Mouse (Mus musculus) forebrain, embryonic 15.5 days (tissue): Measurements from ENCODE around the gene Nfkb1. TPM values are rescaled to one million over a fixed set of nuclear protein-coding genes. Genes with fewer than 3 reads are reported as not detected.

Source experiments
- ATAC-seq: fragments of 200-750 bp; cut with Nextera tagmentation; replicated peaks from 2 replicates; pipeline ENCODE4 v1.8.0; 2017; ENCODE audit warnings: mild to moderate bottlenecking, moderate TSS enrichment, moderate library complexity
- H3K27ac ChIP-seq: fragments of 300-500 bp; sonication (generic); replicated peaks from 2 replicates; pipeline ENCODE4 v1.5.1; 2015; ENCODE audit warnings: mild to moderate bottlenecking, inconsistent platforms
- H3K27me3 ChIP-seq: fragments of 300-500 bp; sonication (generic); 2 replicates; pipeline ENCODE4 v1.6.1; 2015; ENCODE audit warnings: inconsistent platforms
- H3K36me3 ChIP-seq: fragments of 300-500 bp; sonication (generic); 2 replicates; pipeline ENCODE4 v1.6.1; 2015; ENCODE audit warnings: mild to moderate bottlenecking, inconsistent platforms
- H3K4me1 ChIP-seq: fragments of 300-500 bp; sonication (generic); 2 replicates; pipeline ENCODE4 v1.6.1; 2015; ENCODE audit warnings: inconsistent platforms
- H3K4me2 ChIP-seq: fragments of 300-500 bp; sonication (generic); replicated peaks from 2 replicates; pipeline ENCODE4 v1.6.1; 2015; ENCODE audit warnings: mild to moderate bottlenecking, inconsistent platforms
- H3K4me3 ChIP-seq: fragments of 300-500 bp; sonication (generic); 2 replicates; pipeline ENCODE4 v1.5.1; 2015; ENCODE audit warnings: mild to moderate bottlenecking, inconsistent platforms
- H3K9ac ChIP-seq: fragments of 300-500 bp; sonication (generic); replicated peaks from 2 replicates; pipeline ENCODE4 v1.6.1; 2015; ENCODE audit warnings: mild to moderate bottlenecking, inconsistent platforms
- H3K9me3 ChIP-seq: fragments of 300-500 bp; sonication (generic); 2 replicates; pipeline ENCODE4 v1.6.1; 2016; ENCODE audit warnings: inconsistent platforms
- WGBS: fragments of 180-500 bp; shearing (Covaris S2); methylation state at CpG from one replicate; pipeline ENCODE4 v1.1.7; 2015; ENCODE audit warnings: mixed read lengths; 5-methylcytosine and 5-hydroxymethylcytosine counted together
- polyA plus RNA-seq: library from polyadenylated mRNA; unstranded; fragments of >200 nt; fragmentation: Nextera tagmentation; extraction: Ambion mirVana; gene quantifications from 2 replicates; pipeline ENCODE4 v1.2.1, GENCODE M21; 2015

Nfkb1 gene
- polyA plus RNA-seq, 1 experiment from 2014 or later: 7.1 TPM

DNA sequence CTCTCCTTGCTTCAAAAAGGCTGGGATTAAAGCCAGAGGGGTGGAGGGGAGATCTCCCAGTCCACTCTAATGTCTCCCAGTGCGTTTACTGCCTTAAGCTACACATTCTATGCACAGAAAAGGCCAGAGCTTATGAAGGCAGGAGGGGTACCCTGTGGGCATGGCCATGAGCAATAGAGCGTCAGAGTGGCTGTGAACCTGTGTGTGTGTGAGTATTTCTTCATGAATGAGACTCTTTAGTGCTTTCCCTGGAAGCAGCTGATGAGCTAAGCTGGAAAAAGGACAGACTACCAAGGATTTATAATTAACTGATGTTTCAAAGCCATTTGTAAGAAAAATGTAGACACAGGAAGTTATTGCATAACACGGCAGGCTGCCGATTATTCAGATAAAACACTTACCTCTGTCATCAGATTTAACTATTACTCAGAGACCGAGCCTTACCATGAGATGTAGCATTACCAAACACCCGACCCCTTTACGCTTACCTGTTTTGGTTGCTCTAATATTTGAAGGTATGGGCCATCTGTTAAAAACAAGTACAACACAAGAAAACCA is 32.7 kb downstream of the Nfkb1 start:
- no peak overlapping the region for H3K4me3 ChIP-seq
- WGBS: 85% methylated on average over 7 of the region's 7 CpGs
- no peak for ATAC-seq

DNA sequence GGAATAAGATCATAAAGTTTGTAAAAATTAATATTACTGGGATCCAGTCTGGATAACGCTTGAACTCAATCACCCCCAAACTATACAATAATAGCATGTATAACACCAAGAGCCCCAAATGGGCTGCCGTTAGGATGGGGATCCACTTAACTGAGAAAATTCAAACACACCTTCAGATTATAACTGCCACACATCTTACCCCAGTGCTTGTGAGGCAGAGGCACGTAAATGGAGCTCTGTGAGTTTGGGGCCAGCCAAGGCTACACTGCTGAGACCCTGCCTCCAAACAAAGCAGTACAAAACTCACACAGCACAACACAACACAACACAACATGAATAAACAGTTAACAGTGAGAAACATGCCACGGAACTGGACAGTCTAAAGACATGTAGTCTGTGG is 35.2 kb downstream of the Nfkb1 start:
- no peaks in the 10 kb centered on the region; the same call in 1 of the 2 replicates for H3K36me3 ChIP-seq
- H3K27me3 ChIP-seq: no peaks in the 10 kb centered on the region
- H3K9ac ChIP-seq: no peak overlapping the region
- no peak for ATAC-seq
- no peaks in the 10 kb centered on the region for H3K9me3 ChIP-seq
- 0 out of 2 replicates have a peak, but pooled peaks cover 1% of the 10 kb centered on the region for H3K4me1 ChIP-seq
- WGBS: 90% methylated on average over 4 of the region's 4 CpGs
- H3K27ac ChIP-seq: no peak overlapping the region
- H3K4me3 ChIP-seq: no peak overlapping the region
- no peak overlapping the region for H3K4me2 ChIP-seq

More for the DNA sequence above, 32.7 kb downstream of the Nfkb1 start:
- Histone ChIP-seq H3K4me2 (no peak overlapping the region), H3K27ac (no peak overlapping the region), H3K9ac (no peak overlapping the region), H3K36me3 (no peaks in the 10 kb centered on the region; the same call in 1 of the 2 replicates), H3K4me1 (no peaks in the 10 kb centered on the region), H3K27me3 (no peaks in the 10 kb centered on the region), H3K9me3 (no peaks in the 10 kb centered on the region)

DNA sequence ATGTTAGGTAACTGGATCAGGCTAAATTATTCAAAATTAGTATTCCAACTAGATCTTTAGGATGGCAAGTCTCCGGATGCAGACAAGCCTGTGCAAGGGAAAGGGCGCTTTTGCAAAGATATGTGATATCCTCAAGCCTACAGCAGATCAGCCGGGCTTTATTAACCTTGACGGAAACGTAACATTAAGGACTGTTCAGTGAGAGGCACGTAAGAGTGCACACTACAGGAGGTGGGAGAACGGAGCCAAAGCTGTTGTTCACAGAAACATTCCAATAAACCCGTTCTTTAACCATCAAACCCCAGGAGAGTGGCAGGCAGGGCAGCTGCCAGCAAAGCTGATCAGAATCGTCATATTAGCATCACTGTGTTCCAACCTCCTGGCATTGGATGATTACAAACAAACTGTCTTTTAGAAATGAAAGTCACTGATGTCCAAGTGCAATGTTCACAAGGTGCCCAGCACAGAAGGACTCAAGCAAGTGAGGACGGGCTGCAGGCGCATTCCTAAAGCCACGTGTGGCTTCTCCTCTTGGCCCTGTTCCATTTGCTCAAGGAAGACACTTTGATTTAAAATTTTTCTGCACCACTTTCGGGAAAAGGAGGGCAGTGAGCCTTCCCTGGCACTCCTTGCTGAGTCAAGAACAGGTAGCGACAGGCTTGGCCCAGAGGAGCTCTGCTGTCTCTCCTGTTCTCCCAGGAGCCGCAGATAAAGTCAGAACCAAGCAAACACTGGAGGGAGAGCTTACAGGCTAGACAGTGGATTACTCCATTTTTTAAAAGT is 40.4 kb downstream of the Nfkb1 start:
- no peaks in the 10 kb centered on the region for H3K9me3 ChIP-seq
- peaks cover 12% of the 10 kb centered on the region; the same call in 1 of the 2 replicates for H3K4me1 ChIP-seq
- no peak overlapping the region for H3K9ac ChIP-seq
- 0 out of 2 replicates have a peak, but pooled peaks have one; percentile 21 for ATAC-seq
- H3K36me3 ChIP-seq: no peaks in the 10 kb centered on the region; the same call in 1 of the 2 replicates
- no peak overlapping the region for H3K27ac ChIP-seq
- no peaks in the 10 kb centered on the region for H3K27me3 ChIP-seq
- 69% methylated on average over 15 of the region's 15 CpGs for WGBS
- H3K4me2 ChIP-seq: no peak overlapping the region
- no peak overlapping the region for H3K4me3 ChIP-seq

GRCm38 (mm10) chr3:135649809-135650208 is 41.5 kb downstream of the Nfkb1 start:
- Histone ChIP-seq H3K4me1 (peaks cover 12% of the 10 kb centered on the region; the same call in 1 of the 2 replicates), H3K36me3 (no peaks in the 10 kb centered on the region), H3K27ac (no peak overlapping the region), H3K27me3 (no peaks in the 10 kb centered on the region), H3K9me3 (no peaks in the 10 kb centered on the region), H3K4me3 (no peak overlapping the region), H3K9ac (no peak overlapping the region), H3K4me2 (no peak overlapping the region)
- WGBS: 60% methylated on average over 10 of the region's 10 CpGs
- ATAC-seq: peak; percentile 42; the same call in 1 of the 2 replicates

DNA sequence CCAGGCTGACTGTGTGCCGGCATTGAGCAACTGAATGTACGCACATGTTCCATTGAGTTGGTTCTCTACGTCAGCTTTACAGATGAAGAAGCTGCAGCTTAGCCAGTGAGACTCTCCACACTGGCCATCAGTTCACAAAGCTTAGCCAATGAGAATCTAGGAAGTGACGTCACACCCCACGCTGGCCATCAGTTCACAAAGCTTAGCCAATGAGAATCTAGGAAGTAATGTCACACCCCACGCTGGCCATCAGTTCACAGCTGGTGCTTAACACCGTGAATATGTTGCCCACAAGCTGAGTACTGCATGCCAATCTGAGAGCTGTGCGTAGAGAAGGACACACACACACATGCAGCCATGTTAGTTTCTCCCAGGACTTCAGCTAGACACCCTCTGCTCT is 42.8 kb downstream of the Nfkb1 start:
- WGBS: 88% methylated on average over 8 of the region's 8 CpGs
- no peaks in the 10 kb centered on the region for H3K36me3 ChIP-seq
- H3K27me3 ChIP-seq: no peaks in the 10 kb centered on the region
- no peak for ATAC-seq
- H3K9me3 ChIP-seq: no peaks in the 10 kb centered on the region
- peaks cover 12% of the 10 kb centered on the region; the same call in 1 of the 2 replicates for H3K4me1 ChIP-seq
- no peak overlapping the region for H3K4me3 ChIP-seq
- H3K27ac ChIP-seq: no peak overlapping the region
- H3K4me2 ChIP-seq: no peak overlapping the region
- H3K9ac ChIP-seq: no peak overlapping the region

DNA sequence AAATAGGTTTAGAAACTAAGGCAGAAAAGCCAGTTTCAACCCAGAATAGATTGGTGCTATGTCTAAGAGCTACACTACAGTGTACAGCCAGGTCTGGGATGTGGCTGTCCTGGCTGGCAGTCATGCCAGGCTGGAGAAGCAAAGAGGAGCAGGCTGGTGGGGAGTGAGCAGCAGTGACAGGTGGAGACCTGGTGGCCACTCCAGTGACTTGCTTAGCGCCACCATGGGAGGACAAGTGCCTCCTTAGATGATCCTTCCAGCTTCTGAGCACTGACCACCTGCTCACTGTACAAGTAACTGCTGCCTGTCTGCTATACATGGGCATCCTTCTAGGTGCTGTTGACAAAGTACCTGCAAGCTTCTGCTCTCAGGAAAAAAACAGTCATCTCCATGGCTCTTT is 44.7 kb downstream of the Nfkb1 start:
- no peaks in the 10 kb centered on the region for H3K9me3 ChIP-seq
- no peaks in the 10 kb centered on the region for H3K36me3 ChIP-seq
- no peak overlapping the region for H3K4me2 ChIP-seq
- H3K27ac ChIP-seq: no peak overlapping the region
- no peak for ATAC-seq
- H3K9ac ChIP-seq: no peak overlapping the region
- H3K4me1 ChIP-seq: peaks cover 12% of the 10 kb centered on the region; the same call in 1 of the 2 replicates
- no peak overlapping the region for H3K4me3 ChIP-seq
- WGBS: 93% methylated on average over 1 of the region's 1 CpGs
- no peaks in the 10 kb centered on the region for H3K27me3 ChIP-seq

GRCm38 (mm10) chr3:135644971-135645370 is 46.4 kb downstream of the Nfkb1 start:
- WGBS: 94% methylated on average over 3 of the region's 3 CpGs
- Histone ChIP-seq H3K9ac (no peak overlapping the region), H3K36me3 (peaks cover under 1% of the 10 kb centered on the region; the same call in 1 of the 2 replicates), H3K4me2 (no peak overlapping the region), H3K27me3 (no peaks in the 10 kb centered on the region), H3K4me3 (no peak overlapping the region), H3K27ac (no peak overlapping the region), H3K9me3 (no peaks in the 10 kb centered on the region), H3K4me1 (no peaks in the 10 kb centered on the region)
- no peak for ATAC-seq

DNA sequence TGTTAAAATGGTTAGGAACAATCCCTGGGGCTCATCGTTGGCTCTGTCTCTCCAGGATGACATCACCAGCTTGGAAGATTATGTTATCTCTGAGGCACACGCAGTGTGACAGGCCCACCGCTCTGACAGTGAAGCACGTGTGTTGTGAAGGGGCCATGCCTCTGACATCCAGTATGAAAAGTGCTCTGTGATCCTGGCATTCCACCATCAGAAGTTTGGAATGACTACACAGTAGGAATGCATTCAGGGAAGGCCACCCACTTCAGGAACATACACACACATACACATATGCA is 49.8 kb downstream of the Nfkb1 start:
- H3K4me2 ChIP-seq: no peak overlapping the region
- H3K4me3 ChIP-seq: no peak overlapping the region
- 85% methylated on average over 4 of the region's 4 CpGs for WGBS
- no peak overlapping the region for H3K27ac ChIP-seq
- ATAC-seq: no peak
- peaks cover 2% of the 10 kb centered on the region; the same call in 1 of the 2 replicates for H3K36me3 ChIP-seq
- H3K9me3 ChIP-seq: no peaks in the 10 kb centered on the region
- no peaks in the 10 kb centered on the region for H3K4me1 ChIP-seq
- H3K27me3 ChIP-seq: no peaks in the 10 kb centered on the region
- no peak overlapping the region for H3K9ac ChIP-seq

DNA sequence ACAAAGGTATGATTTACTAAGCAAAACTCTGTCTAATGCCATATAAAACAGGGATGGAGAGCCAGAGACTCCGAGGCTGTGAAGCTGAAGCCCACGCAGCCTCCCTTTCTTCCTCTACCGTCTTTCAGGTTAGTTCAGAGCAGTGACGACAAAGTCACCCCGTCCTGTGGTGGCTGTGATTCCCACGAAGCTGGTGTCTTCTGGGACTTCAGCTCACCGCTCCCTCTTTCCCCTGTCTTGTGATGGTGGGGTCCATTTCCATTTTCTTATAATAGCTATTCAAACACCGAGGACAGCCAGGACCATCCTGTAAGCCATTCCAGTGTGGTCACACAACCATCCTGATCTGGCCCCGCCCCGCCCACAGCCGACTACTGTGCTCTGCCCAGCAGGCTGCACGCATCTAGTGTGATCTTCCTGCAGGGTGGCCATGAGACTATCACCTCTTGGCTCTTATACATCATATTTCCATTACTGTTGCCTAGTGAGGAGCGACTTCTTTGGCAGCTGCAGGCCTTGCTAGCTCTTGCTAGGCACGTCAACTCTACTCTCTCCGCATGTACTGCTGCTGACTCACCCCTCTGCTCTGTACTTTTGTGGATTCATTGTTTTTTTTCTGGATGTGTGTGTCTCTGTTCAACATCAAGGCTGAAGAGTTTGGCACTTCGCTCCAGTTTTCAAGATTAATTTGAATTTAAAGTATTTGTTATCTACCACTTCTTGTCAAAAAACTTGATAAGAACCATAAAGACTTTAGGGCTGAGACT is 50.3 kb downstream of the Nfkb1 start:
- WGBS: 93% methylated on average over 16 of the region's 16 CpGs
- H3K27ac ChIP-seq: no peak overlapping the region
- H3K36me3 ChIP-seq: peaks cover 2% of the 10 kb centered on the region; the same call in 1 of the 2 replicates
- no peaks in the 10 kb centered on the region for H3K27me3 ChIP-seq
- no peaks in the 10 kb centered on the region for H3K4me1 ChIP-seq
- no peaks in the 10 kb centered on the region for H3K9me3 ChIP-seq
- no peak overlapping the region for H3K4me2 ChIP-seq
- H3K4me3 ChIP-seq: no peak overlapping the region
- H3K9ac ChIP-seq: no peak overlapping the region
- no peak for ATAC-seq

DNA sequence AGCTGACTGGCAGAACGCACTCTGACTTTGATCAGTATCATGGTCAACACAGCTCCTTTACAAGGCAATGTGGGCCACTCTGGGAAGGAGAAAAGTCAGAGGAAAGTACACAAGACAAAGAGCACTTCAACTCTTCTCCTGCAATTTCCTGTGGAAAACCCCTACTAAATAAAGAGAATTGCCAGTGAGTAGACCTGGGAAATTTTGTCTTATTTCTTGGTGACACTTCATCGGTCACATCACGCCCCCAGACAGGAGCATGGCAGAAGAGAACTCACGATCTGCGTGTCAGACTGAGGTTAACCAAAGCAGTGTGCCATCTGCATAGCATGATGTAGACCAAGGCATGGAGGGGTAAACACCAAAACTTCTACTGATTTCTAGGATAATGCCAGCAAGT is 51.1 kb downstream of the Nfkb1 start:
- H3K9ac ChIP-seq: no peak overlapping the region
- H3K27ac ChIP-seq: no peak overlapping the region
- H3K4me3 ChIP-seq: no peak overlapping the region
- H3K36me3 ChIP-seq: peaks cover 2% of the 10 kb centered on the region; the same call in 1 of the 2 replicates
- no peak overlapping the region for H3K4me2 ChIP-seq
- H3K9me3 ChIP-seq: no peaks in the 10 kb centered on the region
- no peaks in the 10 kb centered on the region for H3K4me1 ChIP-seq
- 98% methylated on average over 5 of the region's 5 CpGs for WGBS
- no peaks in the 10 kb centered on the region for H3K27me3 ChIP-seq
- no peak for ATAC-seq

DNA sequence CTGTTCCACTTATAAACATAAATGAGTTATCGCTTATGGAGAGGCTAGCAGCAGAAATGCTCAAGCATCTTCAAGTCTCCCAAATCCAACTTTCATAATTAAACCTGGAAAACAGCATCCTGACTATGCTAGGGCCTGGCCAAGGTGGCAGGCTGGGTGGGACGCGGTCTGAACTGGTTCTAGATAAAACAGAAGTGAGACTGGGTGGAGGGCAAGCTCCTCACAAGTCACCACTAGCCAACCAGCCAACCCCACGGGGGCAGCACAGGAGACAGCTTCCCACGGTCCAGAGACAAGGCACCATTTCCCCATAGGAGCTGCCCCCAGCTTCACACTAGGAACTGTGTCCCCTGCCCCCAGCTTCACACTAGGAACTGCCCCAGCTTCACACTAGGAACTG is 53.8 kb downstream of the Nfkb1 start:
- Histone ChIP-seq H3K27ac (no peak overlapping the region), H3K36me3 (peaks cover 2% of the 10 kb centered on the region; the same call in 1 of the 2 replicates), H3K4me2 (no peak overlapping the region), H3K4me1 (no peaks in the 10 kb centered on the region), H3K9me3 (no peaks in the 10 kb centered on the region), H3K27me3 (no peaks in the 10 kb centered on the region), H3K9ac (no peak overlapping the region), H3K4me3 (no peak overlapping the region)
- 95% methylated on average over 5 of the region's 5 CpGs for WGBS
- no peak for ATAC-seq

DNA sequence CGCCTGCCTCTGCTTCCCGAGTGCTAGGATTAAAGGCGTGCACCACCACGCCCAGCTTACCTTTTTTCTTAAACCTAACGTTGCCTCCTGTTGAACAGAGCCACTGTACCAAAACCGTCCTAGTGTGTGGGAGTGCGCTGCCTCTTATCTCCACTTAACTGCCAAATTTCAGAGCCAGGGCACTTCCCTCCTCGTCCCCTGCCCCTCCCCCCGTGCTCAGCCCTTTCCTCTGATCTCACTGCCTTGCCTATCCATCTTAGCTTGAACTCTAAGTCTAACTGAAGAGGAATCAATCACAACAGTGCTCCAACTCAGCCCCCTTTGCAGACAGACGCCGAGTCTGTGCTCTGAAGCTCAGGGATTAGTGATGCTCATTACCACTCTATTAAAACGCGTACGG is 54.9 kb downstream of the Nfkb1 start:
- no peak overlapping the region for H3K4me2 ChIP-seq
- no peaks in the 10 kb centered on the region for H3K9me3 ChIP-seq
- no peak overlapping the region for H3K4me3 ChIP-seq
- ATAC-seq: no peak
- H3K36me3 ChIP-seq: peaks cover 2% of the 10 kb centered on the region; the same call in 1 of the 2 replicates
- H3K9ac ChIP-seq: no peak overlapping the region
- H3K27me3 ChIP-seq: no peaks in the 10 kb centered on the region
- WGBS: 48% methylated on average over 14 of the region's 14 CpGs
- no peak overlapping the region for H3K27ac ChIP-seq
- no peaks in the 10 kb centered on the region for H3K4me1 ChIP-seq
